Mouse (Mus musculus) gastrocnemius, postnatal 4 days (tissue): ENCODE measurements around the gene Kcnh3. TPM values are rescaled to one million over a fixed set of nuclear protein-coding genes. Genes with fewer than 3 reads are reported as not detected.

Source experiments
- DNase-seq, 2 experiments: peaks; one replicate each; pipeline ENCODE4 v3.0.0; 2021 to 2022; ENCODE audit warnings: low spot score in 2 of 2, mixed read lengths in 2 of 2
- long read RNA-seq, 2 experiments: library from polyadenylated mRNA; stranded (forward); transcript quantifications; one replicate each; pipeline ENCODE4 v2.0.0; 2021
- total RNA-seq, 2 experiments: library from RNA; stranded (reverse); gene quantifications; 2 replicates each; pipeline ENCODE4 v1.2.3; 2021

Kcnh3 gene
- under 1 TPM; 0.10 to 0.13 TPM for total RNA-seq
- long read RNA-seq, experiment 1, result 0 reads
- long read RNA-seq, experiment 2, result 0 reads

DNA sequence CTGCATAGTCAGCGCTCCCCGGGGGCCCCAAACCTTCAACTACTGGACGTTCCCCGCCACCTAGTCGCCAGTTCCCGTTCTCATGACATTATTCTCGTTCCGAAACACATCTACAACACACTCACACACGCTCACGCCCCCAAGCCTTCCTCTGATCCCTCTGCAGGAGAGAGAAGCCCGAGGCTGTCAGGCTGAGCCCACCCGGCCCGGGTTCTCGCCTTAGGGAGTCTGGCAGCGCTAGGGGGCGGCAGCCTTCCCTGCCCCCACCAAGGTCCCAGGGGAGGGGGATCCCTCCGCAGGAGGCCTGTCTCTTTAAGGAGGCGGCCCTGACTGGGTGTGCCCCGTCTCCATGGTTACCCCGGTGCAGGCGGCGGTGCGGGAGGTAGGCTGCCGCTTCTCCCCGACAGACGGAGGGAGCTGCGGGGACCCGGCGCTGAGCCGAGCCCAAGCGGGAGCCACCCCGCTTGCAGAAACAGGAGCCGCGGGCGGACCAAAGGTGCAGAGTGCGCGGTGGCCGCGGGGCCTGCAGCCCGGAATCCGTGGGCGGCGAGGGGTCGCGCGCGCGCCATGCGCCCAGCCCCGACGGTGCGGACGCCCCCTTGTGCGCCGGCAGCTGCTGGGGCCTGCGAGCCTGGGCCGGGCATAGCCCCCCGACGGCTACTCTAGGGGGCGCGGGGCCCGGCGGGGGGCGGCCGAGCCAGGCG lies at the start of gene Kcnh3:
Kcnh3 (plus strand) TSS at position 654 of the 704 bp plus-strand sequence.
- no peak for DNase-seq

DNA sequence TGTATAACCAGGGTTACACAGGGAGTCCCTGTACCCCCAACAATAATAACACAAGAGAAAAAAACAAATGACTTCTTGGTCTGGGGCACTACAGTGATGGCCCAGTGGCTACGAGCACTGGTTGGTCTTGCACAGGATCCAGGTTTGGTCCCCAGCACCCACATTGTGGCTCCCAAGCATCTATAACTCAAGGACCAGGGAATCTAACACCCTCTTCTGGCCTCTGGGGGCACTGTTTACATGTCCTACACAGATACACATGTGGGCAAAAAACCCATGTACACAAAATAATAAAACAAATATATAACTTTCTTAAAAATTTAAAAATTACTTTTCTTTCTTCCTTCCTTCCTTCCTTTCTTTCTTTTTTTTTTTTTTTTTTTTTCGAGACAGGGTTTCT lies 45.0 kb upstream of the Kcnh3 start:
- DNase-seq, result no peak

DNA sequence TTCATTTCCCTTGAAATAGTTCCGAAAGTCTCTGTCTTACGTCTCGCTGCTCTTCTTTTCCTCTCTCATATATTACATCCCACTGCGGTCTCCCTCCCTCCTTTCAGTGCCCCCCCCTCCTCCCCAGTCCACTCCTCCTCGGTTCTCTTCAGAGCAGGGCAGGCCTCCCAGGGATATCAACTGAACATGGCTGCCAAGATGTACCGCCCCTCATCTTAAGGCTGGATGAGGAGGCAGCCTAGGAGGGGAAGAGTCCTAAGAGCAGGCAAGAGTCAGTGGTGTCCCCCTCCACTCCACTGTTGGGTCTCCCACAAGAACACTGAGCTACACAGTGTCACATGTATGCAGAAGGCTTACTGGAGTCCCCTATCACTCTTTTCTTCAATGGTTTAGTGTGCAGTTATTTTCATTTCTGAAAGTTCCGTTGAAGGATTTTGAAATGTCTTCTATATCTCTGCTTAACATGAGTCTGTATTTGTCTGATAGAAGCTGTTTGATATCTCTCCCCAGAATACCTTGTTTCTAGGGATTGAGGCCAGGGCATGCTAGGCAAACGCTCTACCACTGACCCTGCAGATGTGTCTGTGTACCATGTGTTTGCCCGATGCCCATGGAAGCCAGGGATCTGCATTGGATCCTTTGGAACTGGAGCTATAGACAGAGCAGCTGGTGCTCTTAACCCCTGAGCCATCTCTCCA lies 40.3 kb upstream of the Kcnh3 start:
- DNase-seq, result no peak

DNA sequence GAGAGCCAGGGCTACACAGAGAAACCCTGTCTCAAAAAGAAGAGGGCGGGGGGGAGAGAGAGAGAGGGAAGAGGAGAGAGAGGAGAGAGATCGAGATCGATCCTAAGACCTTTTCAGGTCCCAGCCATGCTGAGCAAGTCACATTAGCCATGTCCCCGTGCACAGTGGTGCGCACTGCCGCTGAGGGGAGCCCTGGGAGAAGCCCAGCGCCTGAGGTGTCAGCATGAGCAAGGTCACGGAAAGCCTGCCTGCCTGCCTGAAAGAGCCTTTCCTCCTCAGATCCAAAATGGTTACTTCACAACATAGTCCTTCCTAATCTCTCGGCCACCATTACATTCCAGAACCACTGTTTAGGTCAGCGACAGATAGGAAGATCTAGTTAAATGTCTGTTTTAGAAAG lies 30.3 kb upstream of the Kcnh3 start:
- DNase-seq, result no peak

DNA sequence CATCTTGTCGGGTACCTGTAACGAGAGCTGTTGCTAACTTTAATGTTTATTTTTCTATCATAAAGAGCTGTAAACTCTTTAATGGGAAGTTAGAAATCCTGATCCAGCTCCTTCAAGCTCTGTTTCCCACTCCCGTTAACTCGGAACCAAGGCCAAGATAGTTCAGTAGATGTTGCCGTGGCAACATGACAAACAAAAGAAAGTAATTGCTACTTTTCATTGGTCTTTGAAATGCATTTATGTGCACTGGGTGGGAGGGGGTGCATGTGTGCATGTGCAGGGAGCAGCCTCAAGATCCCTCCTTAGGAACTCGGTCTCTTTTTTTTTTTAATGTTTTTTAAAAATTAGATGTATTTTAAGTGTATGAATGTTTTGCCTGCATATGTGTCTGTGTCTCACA lies 29.6 kb upstream of the Kcnh3 start:
- no peak for DNase-seq

DNA sequence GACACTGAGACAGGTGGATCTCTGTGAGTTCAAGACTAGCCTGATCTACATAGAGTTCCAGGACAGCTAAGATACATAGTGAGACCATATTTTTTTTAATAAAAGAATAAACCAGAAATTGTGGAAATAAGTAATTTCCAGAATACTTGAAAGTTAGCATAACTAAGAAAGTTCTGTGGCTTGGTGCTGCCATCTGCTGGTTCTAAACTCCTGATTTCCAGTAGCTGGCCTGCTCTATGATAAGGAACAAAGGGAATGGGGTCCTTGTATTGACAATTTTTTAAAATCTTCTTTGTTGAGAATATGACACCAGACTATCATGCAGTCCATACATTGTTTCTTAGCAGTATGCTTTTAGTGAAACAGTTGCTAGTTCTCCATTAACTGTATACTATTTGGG lies 25.9 kb upstream of the Kcnh3 start:
- DNase-seq, result peak in 1 of 2 experiments; percentile 31

DNA sequence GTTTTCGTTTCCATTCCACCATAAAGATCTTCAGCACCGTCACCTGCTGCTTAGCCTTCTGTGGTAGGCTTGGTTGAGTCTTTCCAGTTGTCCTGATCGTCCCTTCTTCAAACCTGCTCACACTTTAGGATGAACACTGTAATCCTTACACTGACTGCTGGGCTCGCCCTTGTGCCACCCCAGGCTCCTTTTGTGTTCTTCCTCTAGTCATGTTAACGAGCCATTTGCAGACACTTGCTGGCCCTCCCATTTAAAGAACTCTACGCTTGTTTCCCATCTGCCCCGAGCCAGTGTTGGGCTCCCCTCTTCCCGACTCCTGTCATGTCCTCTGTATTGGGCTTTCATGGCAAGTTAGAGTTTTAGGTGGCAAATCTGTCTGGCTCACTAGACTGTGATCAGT lies 18.7 kb upstream of the Kcnh3 start:
- no peak for DNase-seq

DNA sequence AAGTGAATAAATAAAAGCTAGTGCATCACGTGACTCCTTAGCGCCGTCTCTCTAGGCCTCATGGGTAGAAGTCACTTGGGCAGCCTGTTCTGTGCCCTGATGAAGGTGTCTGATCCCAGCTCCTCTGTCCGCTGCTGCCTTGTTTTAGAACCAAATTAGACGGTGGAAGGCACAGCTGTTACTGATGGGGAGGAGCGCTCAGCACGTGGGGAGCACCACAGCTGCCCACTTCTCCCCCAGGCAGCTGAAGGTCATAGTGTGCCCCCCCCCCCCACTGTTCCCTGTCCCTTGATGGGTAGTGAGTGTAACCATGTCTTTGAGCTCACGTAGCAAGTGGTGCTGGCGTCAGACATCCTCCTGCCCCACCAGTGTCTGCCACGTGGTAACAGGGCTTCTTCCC lies 11.5 kb upstream of the Kcnh3 start:
- DNase-seq, result no peak

DNA sequence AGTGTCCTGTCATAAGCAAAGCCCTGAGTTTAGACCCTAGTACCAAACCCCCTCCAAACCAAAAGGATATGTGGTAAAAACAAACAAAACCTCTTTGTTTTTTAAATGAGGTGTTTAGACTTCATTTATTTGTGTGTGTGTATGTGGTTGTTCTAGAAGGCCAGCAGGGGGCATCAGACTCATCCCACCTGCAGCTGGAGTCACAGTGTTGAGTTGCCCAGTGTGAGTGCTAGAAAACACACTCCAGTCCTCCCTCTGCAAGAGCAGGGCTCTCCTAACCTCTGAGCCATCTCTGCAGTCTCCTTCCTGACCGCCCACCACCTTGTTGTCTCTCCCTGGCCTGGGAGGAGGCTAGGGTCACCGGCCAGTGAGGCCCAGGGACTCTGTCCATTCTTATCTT lies 9.7 kb upstream of the Kcnh3 start:
- DNase-seq, result no peak

DNA sequence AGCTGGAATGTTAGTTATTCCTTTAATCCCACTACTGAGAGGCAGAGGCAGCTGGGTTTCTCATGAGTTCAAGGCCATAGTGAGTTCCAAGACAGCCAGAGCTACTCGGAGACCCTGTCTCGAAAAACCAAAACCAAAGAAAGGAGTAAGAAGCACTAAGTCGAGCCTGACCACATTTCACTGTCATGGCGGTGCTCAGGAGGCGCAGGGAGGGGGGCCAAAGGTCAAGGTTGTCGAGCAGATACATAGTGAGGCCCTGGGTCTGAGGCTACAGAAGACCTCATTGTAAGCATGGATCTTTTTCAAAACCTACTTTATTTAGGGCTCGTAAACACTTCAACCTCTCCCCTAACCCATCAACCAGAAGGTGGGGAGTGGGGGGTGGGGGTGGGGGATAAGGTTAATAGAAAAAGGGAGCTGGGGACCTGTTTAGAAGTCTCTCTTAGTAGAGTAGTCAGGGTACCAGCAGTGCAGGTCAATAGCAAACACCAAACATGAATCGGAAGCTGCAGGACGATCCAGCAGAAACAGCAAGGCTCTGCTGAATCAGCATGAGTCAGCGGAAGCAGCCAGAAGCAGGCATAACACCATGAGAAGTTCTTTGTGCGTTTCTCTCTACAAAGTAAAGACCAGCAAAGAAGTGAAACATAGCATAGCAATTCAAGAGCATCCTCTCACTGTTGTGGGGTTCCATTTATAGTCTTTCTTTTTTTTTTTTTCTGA lies 8.8 kb upstream of the Kcnh3 start:
- no peak for DNase-seq

DNA sequence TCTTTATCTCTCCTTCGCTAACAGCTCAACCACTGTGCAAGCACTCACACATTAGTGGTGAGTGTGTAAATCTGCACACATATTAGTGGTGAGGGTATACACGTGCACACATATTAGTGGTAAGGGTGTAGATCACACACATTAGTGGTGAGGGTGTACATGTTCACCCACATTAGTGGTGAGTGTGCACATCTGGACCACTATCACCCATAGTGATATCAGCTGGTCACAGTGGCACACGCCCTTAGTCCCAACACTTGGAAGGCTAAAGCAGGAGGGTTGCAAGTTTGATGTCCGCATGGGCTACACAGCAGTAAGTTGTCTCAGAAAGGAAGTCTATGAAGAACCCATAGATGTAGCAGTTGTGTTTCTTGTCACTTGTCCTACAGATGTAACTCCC lies 7.0 kb upstream of the Kcnh3 start:
- DNase-seq, result no peak

DNA sequence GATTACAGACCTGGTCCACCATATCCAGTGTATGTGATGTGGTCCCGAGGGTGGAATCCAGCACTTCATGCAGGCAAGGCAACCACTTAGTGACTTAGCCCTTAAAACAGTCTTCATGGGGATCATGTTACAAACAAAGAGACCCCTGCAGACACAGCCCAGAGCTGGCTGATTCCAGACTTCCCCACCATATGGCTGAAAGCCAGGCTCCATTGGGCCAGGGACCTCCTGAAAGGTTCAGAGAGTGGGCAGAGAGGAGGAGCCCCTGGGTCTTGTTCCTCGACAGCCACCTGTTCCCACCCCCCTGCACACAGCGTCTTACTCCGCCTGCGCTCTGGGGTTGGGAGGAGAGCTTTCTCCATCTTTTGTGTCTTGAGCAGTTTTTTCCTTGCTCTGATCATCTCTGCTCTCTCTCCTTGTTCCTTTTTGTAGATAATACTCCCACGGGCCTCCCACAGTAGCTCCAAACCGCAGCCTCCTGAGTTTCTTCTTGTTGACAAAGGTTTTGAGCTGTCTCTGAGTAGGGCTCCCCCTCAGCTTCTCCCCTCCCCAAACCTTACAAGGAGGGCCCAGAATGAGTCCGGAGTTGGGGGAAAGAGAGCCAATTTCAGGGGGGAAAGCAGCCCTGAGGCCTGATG lies 3.2 kb upstream of the Kcnh3 start:
- no peak for DNase-seq

DNA sequence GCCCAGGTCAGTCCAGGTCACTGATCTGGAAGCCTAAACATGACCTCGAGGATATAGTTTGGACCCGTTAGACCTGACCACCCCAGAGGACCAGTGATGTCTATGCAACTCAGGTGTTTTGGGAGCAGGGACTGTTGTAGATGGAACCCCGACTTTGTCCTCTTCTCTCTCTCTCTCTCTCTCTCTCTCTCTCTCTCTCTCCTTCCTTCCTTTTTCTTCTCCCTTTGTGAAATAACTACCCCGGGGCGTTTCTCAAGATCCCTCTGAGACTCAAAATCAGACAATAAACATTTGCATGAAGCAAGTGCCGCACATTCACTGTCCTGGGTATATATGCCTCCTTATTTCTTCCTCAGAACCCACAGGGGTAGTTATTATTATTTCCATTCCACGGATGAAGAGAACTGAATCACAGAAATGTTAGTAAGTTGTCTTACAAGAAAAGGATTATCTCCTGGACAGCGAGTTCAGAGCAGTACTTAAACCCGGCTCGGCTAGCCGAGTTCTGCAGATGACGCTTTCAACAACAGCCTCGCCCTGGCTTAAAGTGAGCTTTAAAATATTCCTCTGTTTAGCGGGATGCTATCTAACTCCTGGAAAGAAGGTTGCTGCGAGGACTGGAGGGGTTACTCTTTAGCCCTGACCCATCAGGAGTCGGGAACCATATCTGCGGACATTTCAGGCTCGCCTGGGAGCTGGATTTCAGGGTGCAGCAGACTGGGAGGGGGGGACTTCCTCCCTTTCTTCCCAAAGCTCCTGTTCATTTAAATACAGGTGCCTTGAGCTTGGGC lies 1.7 kb upstream of the Kcnh3 start:
- no peak for DNase-seq

DNA sequence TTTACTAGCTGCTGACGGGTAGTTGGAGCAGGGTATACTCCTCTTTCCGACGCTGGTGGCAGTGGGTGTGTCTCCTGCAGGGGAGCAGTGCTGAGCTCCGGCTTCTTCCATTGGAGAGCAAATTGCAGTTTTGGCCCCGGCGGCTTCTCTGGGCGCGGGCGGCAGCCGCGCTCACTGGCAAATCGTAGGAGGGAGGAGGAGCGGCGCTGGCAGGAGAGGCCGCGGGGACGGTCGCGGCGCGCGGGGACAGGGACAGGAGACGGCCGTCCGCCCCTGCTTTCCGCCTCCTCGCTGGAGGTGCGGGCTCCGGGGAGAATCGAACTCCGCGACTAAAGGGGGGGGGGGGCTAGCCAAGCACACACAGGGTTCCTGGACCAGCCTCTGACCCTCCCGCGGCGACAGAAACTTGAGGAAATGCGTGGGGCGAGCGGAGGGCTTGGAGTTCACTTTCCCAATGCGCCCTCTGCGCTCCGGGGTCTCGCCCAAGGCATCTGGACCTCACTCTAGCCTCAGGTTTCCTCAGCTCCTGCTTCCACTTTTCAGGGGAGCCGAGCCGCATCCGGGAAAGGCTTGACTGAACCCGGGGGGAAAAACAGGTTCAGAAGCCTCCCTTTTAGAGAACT lies 965 bp upstream of the Kcnh3 start:
- no peak for DNase-seq

DNA sequence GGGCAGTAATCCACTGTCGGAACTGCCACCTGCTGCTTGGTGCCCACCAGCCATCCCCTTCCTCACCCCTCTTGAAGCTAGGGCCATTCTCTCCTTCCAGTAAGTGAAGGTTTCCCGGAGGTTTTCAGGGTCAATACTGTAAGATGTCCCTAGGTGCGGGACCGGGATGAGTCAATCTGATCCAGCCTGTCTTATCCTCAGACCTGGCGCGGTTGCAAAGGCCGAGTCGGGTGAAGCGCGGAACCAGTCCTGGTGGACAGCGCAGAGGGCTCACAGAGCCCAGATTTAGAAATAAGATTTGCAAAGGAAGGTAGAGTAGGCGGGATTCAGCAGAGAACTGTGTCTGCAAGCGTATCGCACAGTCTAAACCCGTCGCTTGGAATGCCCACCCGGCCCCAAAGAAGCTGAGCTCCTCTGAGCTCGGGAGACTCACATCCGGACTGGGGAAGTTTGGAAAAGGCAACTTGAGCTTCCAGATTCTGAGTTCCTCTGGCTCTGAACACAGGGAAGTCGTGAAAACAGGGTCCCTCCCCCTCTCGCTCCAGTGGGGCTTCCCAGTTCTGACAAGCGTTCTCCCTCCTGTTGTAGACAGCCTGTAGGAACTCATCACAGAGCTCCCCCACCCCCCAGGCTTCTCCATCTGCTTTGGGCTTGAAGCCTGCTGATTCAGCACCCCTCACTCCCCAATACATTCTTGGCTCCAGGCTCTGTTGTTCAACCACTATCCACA lies 585 bp downstream of the Kcnh3 start:
- no peak for DNase-seq

DNA sequence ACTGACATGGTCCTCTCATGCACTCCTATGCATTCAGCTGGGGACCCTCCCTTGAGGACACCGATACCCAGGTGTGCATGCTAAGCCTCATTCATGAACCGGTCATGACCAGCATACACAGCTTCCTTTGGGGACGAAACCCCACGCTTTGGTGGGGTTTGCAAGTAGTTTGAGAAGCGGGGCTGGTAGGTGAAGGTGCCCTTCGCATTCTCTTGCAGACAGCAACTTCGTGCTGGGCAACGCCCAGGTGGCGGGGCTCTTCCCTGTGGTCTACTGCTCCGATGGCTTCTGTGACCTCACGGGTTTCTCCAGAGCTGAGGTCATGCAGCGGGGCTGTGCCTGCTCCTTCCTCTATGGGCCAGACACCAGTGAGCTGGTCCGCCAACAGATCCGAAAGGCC lies 1.4 kb downstream of the Kcnh3 start:
- no peak for DNase-seq

DNA sequence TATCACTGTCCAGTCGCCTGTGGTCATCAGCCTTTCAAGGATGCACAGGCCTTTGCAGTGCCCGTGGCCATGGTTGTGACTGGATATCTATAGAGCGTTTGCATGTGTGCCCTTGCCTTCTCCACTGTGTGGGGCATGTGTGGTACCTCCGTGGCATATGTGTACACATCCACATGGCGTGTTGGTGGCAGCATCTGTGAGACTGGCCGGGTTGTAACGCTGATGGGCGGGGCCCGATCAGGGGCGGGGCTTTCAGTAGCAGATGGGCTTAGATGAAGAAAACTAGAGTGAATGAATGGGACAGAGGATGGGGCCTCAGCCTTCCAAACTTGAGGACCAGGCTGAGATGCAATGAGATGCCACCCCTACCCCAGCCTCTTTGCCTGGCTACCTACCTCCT lies 7.3 kb downstream of the Kcnh3 start:
- DNase-seq, result no peak

DNA sequence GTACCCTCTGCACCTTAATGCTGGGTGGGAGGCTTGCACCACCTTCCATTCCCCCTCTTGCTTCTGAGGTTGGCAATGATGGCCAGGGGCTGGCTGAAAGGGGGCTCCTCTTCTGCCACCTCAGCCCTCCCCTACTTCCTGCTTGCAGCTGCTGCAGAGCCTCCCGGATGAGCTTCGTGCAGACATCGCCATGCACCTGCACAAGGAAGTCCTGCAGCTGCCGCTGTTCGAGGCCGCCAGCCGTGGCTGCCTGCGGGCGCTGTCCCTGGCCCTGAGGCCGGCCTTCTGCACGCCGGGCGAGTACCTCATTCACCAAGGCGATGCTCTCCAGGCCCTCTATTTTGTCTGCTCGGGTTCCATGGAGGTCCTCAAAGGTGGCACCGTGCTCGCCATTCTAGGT lies 9.1 kb downstream of the Kcnh3 start:
- DNase-seq, result no peak

DNA sequence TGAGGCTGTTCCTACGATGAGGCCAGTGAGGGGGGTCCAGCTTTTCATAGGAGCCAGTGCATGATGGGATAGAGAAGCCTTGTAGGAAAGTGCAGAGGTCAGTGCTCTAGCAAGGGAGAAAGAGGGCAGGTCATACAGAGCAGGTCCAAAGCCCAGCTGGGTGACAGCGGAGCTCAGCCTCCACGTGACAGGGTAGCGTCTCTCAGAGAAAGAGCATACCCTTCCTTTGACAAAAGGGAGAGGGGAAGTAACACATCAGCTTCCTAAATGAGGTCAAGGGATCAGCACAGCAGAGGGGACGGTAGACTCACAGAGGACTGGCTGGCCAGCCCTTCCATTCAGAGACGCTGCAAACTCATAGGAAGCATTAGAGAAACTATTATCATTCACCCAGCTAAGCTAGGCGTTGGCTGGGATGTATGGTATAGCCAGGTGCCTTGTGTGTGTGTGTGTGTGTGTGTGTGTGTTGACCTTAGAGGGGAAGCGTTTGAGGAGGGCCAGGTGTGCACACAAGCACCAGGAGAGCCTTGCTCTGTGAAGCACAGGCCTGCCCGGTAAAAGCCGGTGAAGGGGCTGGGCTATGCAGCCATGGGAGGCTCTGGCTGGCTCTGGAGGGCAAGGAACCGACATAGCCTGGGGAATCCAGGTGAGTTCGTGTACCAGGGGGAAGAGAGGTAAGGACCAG lies 9.8 kb downstream of the Kcnh3 start:
- no peak for DNase-seq
